Mouse (Mus musculus) kidney, postnatal 10 days (tissue): ENCODE results near the gene AU022252.
"Not testable (repeated sequence)": the region's sequence is repeated elsewhere in the genome, so short reads cannot be mapped to it uniquely, and the experiment has no call there.

Experiments used
- DNase-seq: peaks from one replicate; pipeline ENCODE4 v3.0.0; 2021; ENCODE audit warnings: mixed read lengths

AU022252 gene

DNA sequence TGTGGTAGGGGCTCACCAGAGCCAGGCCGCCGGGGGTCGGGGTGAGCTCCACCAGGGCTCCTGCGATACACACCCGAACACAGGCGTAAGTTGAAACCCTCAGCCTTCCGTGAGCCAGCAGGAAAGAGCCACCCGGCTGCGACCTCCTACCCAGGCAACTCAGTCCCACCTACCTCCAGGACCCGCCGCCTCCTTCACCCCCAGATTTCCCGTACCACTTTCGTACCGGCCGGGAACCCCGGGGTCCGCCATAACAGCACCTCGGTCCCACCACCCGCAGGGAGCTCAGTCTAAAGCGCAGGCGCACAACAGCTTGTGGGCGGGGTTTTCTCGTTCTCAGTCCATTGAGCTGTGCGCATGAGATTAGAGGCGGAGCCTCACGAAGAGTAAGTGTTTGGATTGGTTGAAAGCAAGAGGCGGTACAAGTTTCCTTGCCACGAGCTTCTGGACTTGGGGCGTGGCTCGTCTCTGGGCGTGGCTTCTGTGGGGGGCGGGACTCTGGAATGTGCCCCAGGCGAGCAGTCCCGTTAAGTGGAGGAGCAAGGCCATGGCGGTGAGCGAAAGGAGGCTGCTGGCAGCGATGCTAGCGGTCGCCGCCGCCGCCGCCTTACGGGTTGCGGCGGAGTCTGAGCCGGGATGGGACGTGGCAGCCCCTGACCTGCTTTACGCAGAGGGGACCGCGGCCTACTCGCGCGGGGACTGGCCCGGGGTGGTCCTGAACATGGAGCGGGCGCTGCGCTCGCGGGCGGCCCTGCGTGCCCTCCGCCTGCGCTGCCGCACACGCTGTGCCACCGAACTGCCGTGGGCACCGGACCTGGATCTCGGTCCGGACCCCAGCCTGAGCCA is at the start of gene AU022252, which contains the start of gene P3h1:
Gene AU022252, minus strand, starts transcription at position 303 of the 846 bp plus-strand sequence.
Gene P3h1, plus strand, starts transcription at position 506 of the 846 bp plus-strand sequence.
- peak; percentile 100 for DNase-seq

GRCm38 (mm10) chr4:119278784-119279183 is 46.3 kb upstream of the AU022252 start:
- not testable (repeated sequence) for DNase-seq

DNA sequence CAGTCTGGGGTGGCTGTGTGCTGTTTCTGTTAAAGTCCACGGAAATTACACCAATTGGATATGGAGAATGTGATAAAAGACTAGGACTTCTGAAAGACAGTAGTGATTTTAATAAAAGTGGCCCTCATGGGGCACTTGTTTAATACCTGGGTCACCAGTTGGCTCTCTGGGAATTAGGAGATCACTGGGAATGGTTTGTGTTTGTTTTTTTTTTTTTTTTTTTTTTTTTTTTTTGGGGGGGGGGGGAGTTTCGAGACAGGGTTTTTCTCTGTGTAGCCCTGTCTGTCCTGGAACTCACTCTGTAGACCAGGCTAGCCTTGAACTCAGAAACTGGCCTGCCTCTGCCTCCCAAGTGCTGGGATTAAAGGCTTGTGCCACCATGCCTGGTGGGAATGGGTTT is 43.2 kb upstream of the AU022252 start:
- DNase-seq: no peak

DNA sequence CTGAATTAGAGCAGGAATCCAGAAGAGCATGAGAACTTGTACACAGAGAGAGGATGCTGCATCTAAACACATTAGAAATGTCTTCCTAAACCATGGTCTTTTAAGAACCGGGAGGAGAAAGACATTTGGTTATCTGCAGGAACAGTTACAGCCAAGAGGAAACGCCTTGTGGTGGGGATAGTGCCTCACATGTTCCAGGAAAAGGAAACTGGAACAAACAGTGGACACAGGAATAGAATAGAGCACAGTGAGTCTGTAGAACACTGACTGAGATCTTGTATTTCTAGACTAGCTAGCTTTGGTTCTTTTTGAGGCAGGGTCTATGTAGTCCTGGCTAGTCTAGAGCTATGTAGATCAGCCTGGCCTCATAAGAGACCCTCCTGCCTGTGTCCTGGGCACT is 42.7 kb upstream of the AU022252 start:
- no peak for DNase-seq

- DNase-seq: no peak
These were observed 42.1 kb upstream of the AU022252 start for GRCm38 (mm10) chr4:119274627-119275026.

DNA sequence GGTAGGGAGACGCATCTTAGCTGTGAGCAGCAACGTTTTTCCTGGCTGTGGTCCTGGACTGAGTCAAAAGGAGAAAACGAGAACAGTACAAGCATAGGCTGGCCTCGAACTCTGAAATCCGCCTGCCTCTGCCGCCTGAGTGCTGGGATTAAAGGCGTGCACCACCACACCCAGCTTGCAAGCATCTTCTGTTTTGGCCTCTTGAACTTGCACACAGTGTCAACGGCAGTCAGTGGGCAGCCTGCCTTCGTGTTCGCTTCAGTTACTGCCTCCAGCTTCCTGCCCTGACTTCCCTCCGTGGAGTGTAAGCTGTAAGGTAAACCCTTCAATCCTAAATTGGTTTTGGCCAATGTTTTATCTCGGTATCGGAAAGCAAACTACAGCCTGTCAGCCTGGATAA is 34.1 kb upstream of the AU022252 start:
- no peak for DNase-seq

DNA sequence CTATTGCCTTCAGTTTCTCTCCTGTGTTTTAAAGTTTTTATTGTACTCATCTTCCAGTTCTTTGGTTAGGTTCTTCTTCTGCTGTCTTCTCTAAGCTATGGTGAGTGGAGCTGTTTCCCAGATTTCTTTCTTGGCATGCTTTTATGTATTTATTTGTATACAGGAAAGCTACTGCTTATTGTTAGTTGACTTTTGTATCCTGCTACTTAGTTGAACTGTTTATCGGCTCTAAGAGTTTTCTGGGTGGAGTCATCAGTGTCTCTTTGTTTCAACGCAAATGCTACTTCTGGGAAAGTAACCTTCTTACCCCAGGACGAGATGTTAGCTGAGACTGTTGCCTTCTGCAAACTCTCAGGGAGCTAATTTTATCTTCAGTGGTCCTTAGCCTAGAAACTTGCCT is 30.9 kb upstream of the AU022252 start:
- no peak for DNase-seq

DNA sequence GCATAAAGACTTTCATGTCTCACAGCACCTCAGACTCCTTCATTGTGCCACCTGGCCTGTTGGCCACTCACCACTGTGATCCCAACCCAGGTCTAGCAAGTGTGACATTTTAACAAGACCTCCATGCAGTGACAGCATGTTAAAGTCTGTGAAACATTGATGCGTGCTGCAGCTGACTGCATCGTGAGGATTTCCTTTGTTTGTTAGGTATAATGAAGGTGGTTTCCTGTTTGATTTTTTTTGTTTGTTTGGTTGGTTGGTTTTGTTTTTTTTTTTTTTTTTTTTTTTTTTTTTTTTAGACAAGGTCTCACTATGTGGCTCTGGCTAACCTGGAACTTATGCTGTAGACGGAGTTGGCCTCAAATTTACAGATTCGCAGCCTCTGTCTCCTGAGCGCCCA is 30.0 kb upstream of the AU022252 start:
- DNase-seq: no peak

DNA sequence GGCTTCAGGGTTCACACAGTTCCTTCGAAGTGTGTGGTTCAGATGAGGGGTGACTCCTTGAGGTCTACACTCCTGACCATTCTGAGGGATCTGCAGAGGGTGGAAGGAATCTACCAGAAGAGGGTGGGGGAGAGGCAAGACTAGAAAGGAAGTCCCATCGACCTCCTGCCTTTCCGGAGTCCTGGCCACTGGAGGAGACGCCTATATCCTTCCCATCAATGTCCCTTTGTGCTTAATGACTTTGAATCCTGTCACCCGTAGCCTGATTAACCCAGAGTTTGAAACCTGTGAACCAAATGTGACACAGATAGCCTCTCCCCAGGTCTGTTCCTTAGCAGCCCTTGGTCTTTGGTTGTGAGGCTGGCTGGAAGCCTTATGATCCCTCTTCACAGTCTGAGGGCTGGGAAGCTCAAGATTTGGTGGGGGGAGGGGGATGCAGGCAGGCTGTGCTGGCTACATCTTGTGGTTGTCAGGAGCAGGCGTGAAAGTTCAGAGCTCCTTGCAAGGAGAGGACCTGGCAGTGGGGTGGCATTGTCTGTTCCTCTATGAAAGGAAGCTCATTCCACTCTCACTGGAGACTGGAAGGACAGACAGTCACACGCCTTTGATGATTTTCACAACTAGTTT is 28.7 kb upstream of the AU022252 start:
- no peak for DNase-seq

- peak; percentile 42 for DNase-seq
These were observed 27.1 kb upstream of the AU022252 start for GRCm38 (mm10) chr4:119259344-119260254.

DNA sequence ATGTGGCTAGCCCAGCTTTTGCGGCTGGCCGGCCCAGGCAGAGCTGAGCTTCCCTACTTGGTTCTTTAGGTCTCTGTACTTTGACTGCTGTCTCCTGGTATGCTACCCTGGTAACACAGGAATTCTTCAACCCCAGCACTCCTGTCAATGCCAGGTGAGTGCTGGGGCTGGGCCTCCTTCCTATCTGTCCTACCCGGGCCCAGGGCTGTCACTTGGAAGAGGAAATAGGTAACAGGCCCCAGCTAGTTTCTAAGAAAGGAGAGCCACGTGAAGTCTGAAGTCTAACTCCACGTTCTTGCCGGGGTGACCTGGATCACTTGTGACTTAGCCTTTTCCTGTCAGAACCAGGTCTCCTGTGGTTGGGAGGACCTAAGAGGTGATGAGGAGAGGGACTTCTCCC is 24.6 kb upstream of the AU022252 start:
- DNase-seq: no peak

DNA sequence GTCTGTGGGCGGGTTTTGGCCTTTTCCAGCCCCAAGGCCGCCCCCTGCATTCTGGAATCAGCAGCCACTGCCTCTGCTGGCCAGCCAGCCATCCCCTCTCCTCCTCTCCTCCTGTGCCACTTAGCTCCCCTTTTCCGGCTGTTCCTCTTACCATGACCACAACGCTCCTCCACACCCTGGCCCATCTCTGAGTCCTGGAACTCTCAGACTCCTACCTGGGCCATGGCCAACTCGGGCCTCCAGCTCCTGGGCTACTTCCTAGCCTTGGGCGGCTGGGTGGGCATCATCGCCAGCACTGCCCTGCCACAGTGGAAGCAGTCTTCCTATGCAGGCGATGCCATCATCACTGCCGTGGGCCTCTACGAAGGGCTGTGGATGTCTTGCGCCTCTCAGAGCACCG is 22.8 kb upstream of the AU022252 start, which contains the start of gene Cldn19:
Gene Cldn19, plus strand, starts transcription at position 64 of the 400 bp plus-strand sequence.
- peak; percentile 49 for DNase-seq

DNA sequence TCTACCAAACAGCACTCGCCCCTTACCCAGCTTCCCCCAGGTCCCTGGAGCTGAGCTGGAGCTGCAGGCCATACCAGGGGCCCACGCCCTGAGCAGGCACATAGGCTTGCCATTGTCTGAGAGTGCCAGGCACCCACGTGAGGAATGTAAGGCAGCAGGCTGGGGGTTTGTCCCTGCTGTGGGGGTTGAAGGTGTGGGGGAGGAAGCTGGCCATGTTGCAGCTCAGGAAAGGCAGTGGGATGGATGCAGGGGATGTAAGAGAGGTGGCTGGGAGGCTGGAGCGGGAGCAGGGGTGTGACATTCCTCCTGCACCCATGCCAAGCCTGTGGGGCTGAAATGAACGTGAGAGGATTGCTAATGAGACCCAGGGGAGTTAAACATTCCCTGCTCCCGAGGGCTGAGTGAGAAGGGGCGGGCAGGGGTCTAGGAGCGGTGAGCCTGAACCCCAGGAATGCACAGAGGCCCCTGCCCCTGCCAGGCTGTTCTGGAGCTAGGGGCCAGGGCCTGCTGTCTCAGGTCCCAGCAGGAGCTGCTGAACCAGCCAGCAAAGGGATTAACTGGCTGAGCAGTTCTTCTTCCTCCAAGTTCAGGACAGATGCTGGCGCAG is 21.6 kb upstream of the AU022252 start:
- peak; percentile 71 for DNase-seq

DNA sequence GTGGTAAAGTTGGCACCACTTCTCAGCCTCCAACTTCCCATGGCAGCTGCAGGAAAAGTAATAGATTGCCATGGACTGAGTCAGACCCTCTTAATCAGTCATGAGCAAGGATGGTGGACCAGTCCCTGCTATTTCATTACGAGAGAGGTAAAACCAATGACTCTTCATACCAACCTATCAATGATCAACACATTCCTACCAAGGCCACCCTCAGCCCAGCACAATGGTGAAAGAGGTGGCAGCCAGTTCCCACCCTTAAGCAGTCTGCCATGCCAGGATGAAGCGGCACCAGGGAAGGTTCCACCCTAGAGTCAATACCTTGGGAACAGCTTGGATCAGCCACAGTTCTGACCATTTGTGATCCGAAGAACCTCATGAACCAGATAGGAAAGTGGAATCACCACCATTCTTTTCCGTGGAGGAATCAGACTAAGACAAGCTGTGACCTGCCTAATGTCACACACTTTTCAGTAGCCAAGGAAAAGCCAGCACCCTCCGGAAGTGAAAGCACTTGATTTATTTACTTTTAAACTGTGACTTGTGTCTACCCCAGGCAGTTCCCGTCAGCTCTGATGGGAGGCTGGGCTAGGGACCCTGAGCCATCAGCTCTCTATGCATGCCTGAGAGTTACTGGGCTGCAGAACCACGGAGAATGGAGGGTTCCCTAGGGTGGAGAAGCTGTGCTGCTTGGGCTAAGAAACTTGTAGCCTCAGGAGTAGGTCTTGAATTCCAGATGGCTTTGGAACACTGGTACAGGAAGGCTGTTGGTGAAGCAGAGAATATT is 19.7 kb upstream of the AU022252 start:
- peak; percentile 40 for DNase-seq

DNA sequence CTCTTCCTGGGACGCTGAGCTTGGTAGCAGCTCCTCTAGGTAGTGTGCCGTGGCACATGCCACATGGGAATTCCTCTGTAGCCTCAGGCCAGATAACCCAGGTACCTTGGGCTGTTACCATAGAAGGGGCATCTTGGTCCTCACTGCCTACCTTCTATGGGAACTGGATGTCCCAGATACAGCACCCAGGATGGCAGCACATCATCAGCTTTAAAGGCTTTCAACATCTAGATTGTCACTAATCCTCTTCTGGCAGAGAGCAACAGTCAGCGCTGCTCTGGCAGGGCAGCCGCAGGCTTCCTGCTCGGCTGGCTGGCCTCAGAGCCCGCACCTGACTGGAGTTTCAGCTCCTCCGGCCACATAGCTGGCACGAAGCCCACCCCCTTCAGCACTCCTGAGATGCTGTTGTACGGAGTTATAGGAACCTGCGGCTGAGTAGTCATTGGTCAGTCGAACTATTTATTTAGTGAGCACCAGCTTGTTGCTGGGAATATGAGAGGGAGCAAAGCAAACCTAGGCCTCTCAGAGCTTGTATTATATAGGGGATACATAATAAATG is 16.0 kb upstream of the AU022252 start:
- DNase-seq: peak; percentile 73

- peak; percentile 91 for DNase-seq
These were observed 15.1 kb upstream of the AU022252 start for GRCm38 (mm10) chr4:119247462-119248235.

- no peak for DNase-seq
These were observed 14.2 kb upstream of the AU022252 start for GRCm38 (mm10) chr4:119246688-119247225.

DNA sequence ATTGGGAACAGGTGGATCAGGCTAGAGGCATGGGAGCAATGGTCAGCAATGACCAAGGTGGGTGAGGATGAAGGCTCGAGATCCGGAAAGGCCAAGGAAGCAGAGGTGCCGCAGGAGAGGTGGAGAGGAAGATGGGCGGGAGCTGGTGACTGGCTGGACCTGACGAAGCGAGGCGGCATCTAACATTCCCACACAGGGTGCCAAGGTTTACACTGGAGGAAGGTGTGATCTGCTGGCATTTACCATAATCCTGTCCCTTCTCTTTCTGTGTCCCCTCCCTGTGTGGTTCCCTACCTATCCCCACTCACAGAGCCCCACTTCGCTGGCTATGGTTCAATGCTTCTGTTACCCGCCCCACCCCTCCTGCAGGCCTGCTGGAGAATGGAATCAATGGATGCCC is 13.4 kb upstream of the AU022252 start:
- no peak for DNase-seq

- DNase-seq: peak; percentile 37
These were observed 13.0 kb upstream of the AU022252 start for GRCm38 (mm10) chr4:119245556-119245955.
